Mouse (Mus musculus): ENCODE data around the gene Gm20388.

GRCm38 (mm10) chr8:120883853-120884252 is 973.2 kb downstream of the Gm20388 start:
- TF ChIP-seq CTCF (IDR thresholded peaks at IDR 0.05; ENCODE audit: low read depth), result no peak
- no peak for TF ChIP-seq EP300 (IDR thresholded peaks at IDR 0.05; ENCODE audit: low read depth)

Data from liver, embryonic 14.5 days (tissue).